Mouse (Mus musculus) ES-E14 (cell line): ENCODE measurements around the gene Pogz. TPM values are rescaled to one million over a fixed set of nuclear protein-coding genes. Genes with fewer than 3 reads are reported as not detected.
"Not testable (repeated sequence)": the region's sequence is repeated elsewhere in the genome, so short reads cannot be mapped to it uniquely, and the experiment has no call there.

Experiments used
- DNase-seq: peaks from one replicate; pipeline ENCODE4 v3.0.0-alpha.2; 2013; ENCODE audit warnings: low read depth, low spot score
- H3K27ac ChIP-seq: 2 replicates; pipeline ENCODE4 v1.5.1; 2012; ENCODE audit warnings: low read depth, mild to moderate bottlenecking, low read length, moderate library complexity, mixed read lengths; ENCODE audit not compliant: poor library complexity, insufficient read depth, severe bottlenecking
- H3K36me3 ChIP-seq: 2 replicates; pipeline ENCODE4 v1.6.1; 2012; ENCODE audit warnings: mild to moderate bottlenecking, low read length, moderate library complexity, mixed read lengths; ENCODE audit not compliant: control insufficient read depth, poor library complexity, insufficient read depth, severe bottlenecking
- H3K4me1 ChIP-seq, 2 experiments: fragments of 150-350 bp in 1 of 2; sonication (generic) in 1 of 2; 2 replicates each; pipeline ENCODE4 v1.6.1; 2012; ENCODE audit warnings: low read length in 2 of 2, mild to moderate bottlenecking in 1 of 2, mixed read lengths in 1 of 2; ENCODE audit not compliant: control insufficient read depth in 2 of 2, insufficient read depth in 2 of 2, poor library complexity in 1 of 2
- H3K4me3 ChIP-seq, 2 experiments: fragments of 150-350 bp in 1 of 2; sonication (generic) in 1 of 2; 2 replicates each; pipeline ENCODE4 v1.5.1; 2012; ENCODE audit warnings: low read length in 2 of 2, low read depth in 1 of 2, mild to moderate bottlenecking in 1 of 2, mixed read lengths in 1 of 2; ENCODE audit not compliant: insufficient read depth in 1 of 2, poor library complexity in 1 of 2, severe bottlenecking in 1 of 2
- H3K9ac ChIP-seq: 2 replicates; pipeline ENCODE4 v1.6.1; 2012; ENCODE audit warnings: low read depth, mild to moderate bottlenecking, low read length, mixed read lengths; ENCODE audit not compliant: poor library complexity, insufficient read depth, severe bottlenecking
- H3K9me3 ChIP-seq: fragments of 150-350 bp; sonication (generic); 2 replicates; pipeline ENCODE4 v1.6.1; 2012; ENCODE audit warnings: low read depth, mild to moderate bottlenecking, low read length; ENCODE audit not compliant: control insufficient read depth, insufficient read depth
- CHD2 ChIP-seq: IDR thresholded peaks from 2 replicates; pipeline ENCODE4 v1.6.1; 2014; ENCODE audit warnings: mild to moderate bottlenecking, low read depth, low read length, inconsistent platforms
- HCFC1 ChIP-seq: IDR thresholded peaks from 2 replicates; pipeline ENCODE4 v1.6.1; 2012; ENCODE audit warnings: low read length, inconsistent platforms, borderline replicate concordance; ENCODE audit not compliant: insufficient read depth
- MAFK ChIP-seq: IDR thresholded peaks from 2 replicates; pipeline ENCODE4 v1.6.1; 2014; ENCODE audit warnings: mild to moderate bottlenecking, low read depth, low read length, inconsistent platforms; ENCODE audit not compliant: insufficient read depth
- ZC3H11A ChIP-seq: IDR thresholded peaks from 2 replicates; pipeline ENCODE4 v1.6.1; 2012; ENCODE audit warnings: low read depth, mild to moderate bottlenecking, inconsistent platforms, low read length, borderline replicate concordance
- ZNF384 ChIP-seq: IDR thresholded peaks from 2 replicates; pipeline ENCODE4 v1.6.1; 2012; ENCODE audit warnings: low read depth, low read length, inconsistent platforms
- in situ Hi-C, 2 experiments: fragments of 600-800 bp; cut with MboI; formaldehyde crosslinking; loops; one replicate each; pipeline ENCODE4 v1.15.1; 2025; ENCODE audit warnings: low sequenced_read_pairs in 2 of 2, inconsistent platforms in 1 of 2; ENCODE audit not compliant: unreplicated experiment in 2 of 2
- total RNA-seq: library from RNA; depleted of rRNA; stranded (reverse); fragments of 300-350 nt; gene quantifications from 2 replicates; pipeline ENCODE4 v1.2.3, GENCODE M21; 2012

The Pogz gene
- total RNA-seq, 1 experiment: 27.1 TPM

DNA sequence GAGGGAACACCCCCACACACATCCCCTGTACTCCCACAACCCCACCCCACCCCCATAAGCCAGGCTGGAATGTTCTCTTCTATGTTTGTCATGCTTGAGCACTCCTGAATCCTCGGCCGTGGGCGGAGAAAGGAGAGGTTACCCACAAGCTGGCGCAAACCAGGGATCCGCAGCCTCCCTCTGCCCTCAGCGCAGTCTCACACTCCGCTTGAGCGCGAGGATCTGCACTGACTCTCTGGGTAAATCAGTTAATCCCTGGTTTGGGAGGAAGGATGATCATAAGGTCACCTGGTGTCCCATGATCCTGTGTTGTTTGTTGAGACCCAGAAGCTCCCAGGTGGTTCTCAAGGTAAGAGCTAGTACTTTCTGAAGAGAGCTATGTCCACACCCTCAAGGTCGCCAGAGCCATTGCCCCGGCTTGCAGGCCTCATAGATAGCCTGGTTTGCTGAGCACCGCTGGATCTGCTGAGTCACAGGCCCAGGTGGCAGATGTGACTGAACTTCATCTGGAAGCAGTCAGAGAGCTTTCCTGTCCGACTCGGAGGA lies 80.5 kb downstream of the Pogz start:
- in situ Hi-C loops: no loop called here
- Histone ChIP-seq H3K4me3 (peak overlapping the region; percentile 0 to 22; a peak in 1 of 4 replicates), H3K9me3 (no peaks in the 10 kb centered on the region), H3K9ac (peak overlapping the region; percentile 5), H3K4me1 (peaks cover 2 to 8% of the 10 kb centered on the region in 2 experiments; a peak in 3 of 4 replicates), H3K27ac (no peak overlapping the region), H3K36me3 (no peaks in the 10 kb centered on the region)
- no peak for TF ChIP-seq HCFC1
- peak; percentile 87; the same call in 1 of the 2 replicates for TF ChIP-seq MAFK
- peak; percentile 29 for DNase-seq

DNA sequence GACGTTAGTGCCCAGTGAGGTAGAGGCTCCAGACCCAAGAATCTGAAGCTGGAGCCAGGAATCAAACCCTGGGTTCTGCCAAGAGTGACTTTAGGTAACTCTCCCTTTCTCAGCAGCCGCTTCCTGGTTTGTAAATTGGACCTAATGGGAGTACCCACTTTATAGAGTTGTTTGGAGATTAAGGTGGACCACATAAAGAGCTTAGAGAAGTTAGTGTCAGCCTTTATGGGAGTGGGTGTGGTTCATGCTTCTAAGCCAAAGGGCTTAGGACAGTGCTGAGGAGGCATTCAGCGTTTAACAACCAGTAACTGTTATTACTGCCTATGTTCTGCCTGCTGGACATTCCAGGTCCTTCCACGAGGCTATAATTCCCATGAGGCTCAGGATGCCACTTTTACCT lies 81.5 kb downstream of the Pogz start:
- Histone ChIP-seq H3K4me3 (no peak overlapping the region), H3K4me1 (peaks cover 2 to 8% of the 10 kb centered on the region in 2 experiments; a peak in 3 of 4 replicates), H3K36me3 (no peaks in the 10 kb centered on the region), H3K9me3 (no peaks in the 10 kb centered on the region), H3K27ac (no peak overlapping the region), H3K9ac (no peak overlapping the region)
- DNase-seq: no peak
- in situ Hi-C loops: no loop called here
- no peak for TF ChIP-seq ZNF384
- no peak for TF ChIP-seq HCFC1
- TF ChIP-seq ZC3H11A: no peak

GRCm38 (mm10) chr3:94921104-94921503 lies 83.7 kb downstream of the Pogz start:
- H3K4me1 ChIP-seq: peaks cover 2 to 9% of the 10 kb centered on the region in 2 experiments; a peak in 3 of 4 replicates
- no peaks in the 10 kb centered on the region for H3K36me3 ChIP-seq
- no peaks in the 10 kb centered on the region for H3K9me3 ChIP-seq
- H3K4me3 ChIP-seq: no peak overlapping the region
- in situ Hi-C loops: no loop called here
- TF ChIP-seq ZC3H11A (no peak), CHD2 (no peak), HCFC1 (no peak), MAFK (no peak), ZNF384 (no peak)
- no peak overlapping the region for H3K9ac ChIP-seq
- no peak overlapping the region for H3K27ac ChIP-seq
- DNase-seq: no peak

- in situ Hi-C loops: no loop called here
- Histone ChIP-seq H3K9ac (no peak overlapping the region), H3K4me3 (no peak overlapping the region), H3K9me3 (no peaks in the 10 kb centered on the region), H3K27ac (no peak overlapping the region), H3K36me3 (no peaks in the 10 kb centered on the region), H3K4me1 (peaks cover 2 to 9% of the 10 kb centered on the region in 2 experiments; a peak in 3 of 4 replicates)
- no peak for DNase-seq
- TF ChIP-seq CHD2 (no peak), HCFC1 (no peak), ZNF384 (no peak), MAFK (no peak), ZC3H11A (no peak)
These were observed 85.0 kb downstream of the Pogz start for GRCm38 (mm10) chr3:94922333-94922732.

GRCm38 (mm10) chr3:94924688-94925087 lies 87.3 kb downstream of the Pogz start:
- TF ChIP-seq ZC3H11A (no peak), CHD2 (no peak), MAFK (no peak), ZNF384 (no peak), HCFC1 (no peak)
- Histone ChIP-seq H3K36me3 (no peaks in the 10 kb centered on the region), H3K9ac (no peak overlapping the region), H3K4me3 (no peak overlapping the region), H3K9me3 (no peaks in the 10 kb centered on the region), H3K27ac (no peak overlapping the region), H3K4me1 (peaks cover 0 to 2% of the 10 kb centered on the region in 2 experiments; a peak in 1 of 4 replicates)
- no peak for DNase-seq
- in situ Hi-C loops: no loop called here

- H3K27ac ChIP-seq, H3K4me1 ChIP-seq, H3K4me3 ChIP-seq, in situ Hi-C loops, H3K9me3 ChIP-seq, H3K36me3 ChIP-seq, DNase-seq, H3K9ac ChIP-seq: not testable (repeated sequence)
These were observed 89.0 kb downstream of the Pogz start for GRCm38 (mm10) chr3:94926301-94926736.

DNA sequence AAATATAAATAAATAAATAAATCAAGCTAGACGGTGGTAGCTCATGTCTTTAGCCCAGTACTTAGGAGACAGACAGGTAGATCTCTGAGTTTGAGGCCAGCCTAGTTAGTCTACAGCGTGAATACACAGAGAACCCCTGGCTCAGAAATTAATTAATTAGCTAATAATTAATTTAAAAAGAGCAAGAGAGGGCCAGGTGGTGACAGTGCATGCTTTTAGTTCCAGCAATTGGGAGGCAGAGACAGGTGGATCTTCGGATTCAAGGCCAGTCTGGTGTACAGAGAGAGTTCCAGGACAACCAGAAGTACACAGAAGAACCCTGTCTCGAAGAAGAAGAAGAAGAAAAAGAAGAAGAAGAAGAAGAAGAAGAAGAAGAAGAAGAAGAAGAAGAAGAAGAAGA lies 91.6 kb downstream of the Pogz start:
- H3K36me3 ChIP-seq, in situ Hi-C loops, H3K27ac ChIP-seq, DNase-seq, H3K9ac ChIP-seq, H3K9me3 ChIP-seq, H3K4me3 ChIP-seq: not testable (repeated sequence)
- H3K4me1 ChIP-seq: peaks cover 1 to 10% of the 10 kb centered on the region in 2 experiments; a peak in 2 of 4 replicates
